Mouse (Mus musculus) left cerebral cortex, postnatal 14 days (tissue): ENCODE results near the gene Vmn1r131. TPM values are rescaled to one million over a fixed set of nuclear protein-coding genes. Genes with fewer than 3 reads are reported as not detected.
"Not testable (repeated sequence)": the region's sequence is repeated elsewhere in the genome, so short reads cannot be mapped to it uniquely, and the experiment has no call there.

ENCODE experiments used
- DNase-seq, 2 experiments: peaks; one replicate each; pipeline ENCODE4 v3.0.0; 2021 to 2022; ENCODE audit warnings: low spot score in 2 of 2, mixed read lengths in 1 of 2
- intact Hi-C: fragments of 180-260 bp; cut with DNase I; formaldehyde crosslinking; loops from one replicate; pipeline ENCODE4 v1.15.1; 2025
- long read RNA-seq, 2 experiments: library from polyadenylated mRNA; stranded (forward); transcript quantifications; one replicate each; pipeline ENCODE4 v2.0.0; 2021
- total RNA-seq, 2 experiments: library from RNA; stranded (reverse); gene quantifications; 2 replicates each; pipeline ENCODE4 v1.2.3; 2021

The Vmn1r131 gene
- total RNA-seq = not detected
- long read RNA-seq, experiment 1 = 0 reads
- long read RNA-seq, experiment 2 = 0 reads

DNA sequence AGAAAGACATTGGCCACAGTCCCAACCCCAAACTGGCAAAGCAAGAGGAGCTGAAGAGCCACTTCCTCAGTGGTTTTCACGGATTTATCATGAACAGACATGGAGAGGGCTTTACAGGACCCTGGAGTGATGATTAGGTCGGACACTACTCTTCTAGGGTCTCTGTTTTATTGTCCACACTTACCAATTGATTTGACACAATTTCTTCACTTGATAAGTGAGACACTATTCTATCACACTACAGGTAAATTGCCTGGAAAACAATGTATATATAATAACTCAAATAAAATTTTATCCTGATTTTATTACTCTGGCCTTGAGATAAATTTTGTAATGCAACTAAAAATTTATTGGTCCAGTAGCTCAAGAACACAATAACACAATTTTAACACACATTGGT is at the start of gene Vmn1r131:
Gene Vmn1r131, minus strand, starts transcription at position 101 of the 400 bp plus-strand sequence.
- DNase-seq, intact Hi-C loops: not testable (repeated sequence)

DNA sequence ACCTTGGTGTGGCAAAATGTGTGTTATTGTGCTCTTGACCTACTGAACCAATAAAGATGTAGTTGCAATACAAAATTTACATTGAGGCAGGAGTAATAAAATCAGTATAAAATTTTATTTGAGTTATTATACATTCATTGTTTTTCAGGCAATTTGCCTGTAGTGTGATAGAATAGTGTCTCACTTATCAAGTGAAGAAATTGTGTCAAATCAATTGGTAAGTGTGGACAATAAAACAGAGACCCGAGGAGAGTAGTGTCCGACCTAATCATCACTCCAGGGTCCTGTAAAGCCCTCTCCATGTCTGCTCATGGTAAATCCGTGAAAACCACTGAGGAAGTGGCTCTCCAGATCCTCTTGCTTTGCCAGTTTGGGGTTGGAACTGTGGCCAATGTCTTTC is 34.4 kb downstream of the Vmn1r131 start, which contains the start of gene Vmn1r130:
Gene Vmn1r130, plus strand, starts transcription at position 301 of the 400 bp plus-strand sequence.
- DNase-seq, intact Hi-C loops: not testable (repeated sequence)

Other genes starting within 250 kb of the Vmn1r131 start
- not detected for gene Vmn1r126, start 244.6 kb downstream of the Vmn1r131 start, total RNA-seq
- gene Vmn1r127, start 226.2 kb downstream of the Vmn1r131 start, total RNA-seq = not detected
- gene Vmn1r128, start 196.7 kb downstream of the Vmn1r131 start, total RNA-seq = not detected
- gene Vmn1r129, start 184.8 kb downstream of the Vmn1r131 start, total RNA-seq = not detected
- not detected for gene Gm6882, start 113.3 kb downstream of the Vmn1r131 start, total RNA-seq
- not detected for gene Vmn1r130, start 34.3 kb downstream of the Vmn1r131 start, total RNA-seq
- not detected for gene Vmn1r132, start 68.0 kb upstream of the Vmn1r131 start, total RNA-seq
- not detected for gene Gm4175, start 215.4 kb upstream of the Vmn1r131 start, total RNA-seq